Mouse (Mus musculus) Patski (cell line): ENCODE measurements at regions not wholly inside any gene's neighbourhood (a gene's known extent, or its start where the extent isn't known, plus 50 kb on each side); places are given as distances from the start of the nearest gene placed in this dataset.
A peak's percentile ranks its signal among the peaks of the same experiment; 100 is the strongest.

Experiments
- ATAC-seq: fragments of 100-300 bp; one replicate; pipeline ENCODE4 v1.8.0; 2021
- CTCF ChIA-PET: fragments of 350-600 bp; sonication (Branson Sonifier 250); formaldehyde crosslinking; loops from one replicate; lab custom pipeline; 2022; ENCODE audit warnings: inconsistent platforms; lab: Charles Lee
- POLR2A ChIA-PET: fragments of 350-600 bp; sonication (Branson Sonifier 250); formaldehyde crosslinking; loops from one replicate; lab custom pipeline; 2022; ENCODE audit warnings: antibody characterized with exemption, inconsistent platforms; lab: Charles Lee
- DNase-seq: peaks from one replicate; pipeline ENCODE4 v3.0.0-alpha.2; 2011; ENCODE audit warnings: low read depth, low spot score
- H3K27me3 ChIP-seq: fragments of 371-371 bp; one replicate; pipeline ENCODE4 v1.5.1; 2021
- CTCF ChIP-seq: fragments of 100-300 bp; IDR thresholded peaks from one replicate; pipeline ENCODE4 v1.5.1; 2021
- in situ Hi-C: fragments of 300-500 bp; cut with MboI; formaldehyde crosslinking; loops from 3 replicates; pipeline ENCODE4 v1.11.1; 2018; ENCODE audit warnings: low pct_unique_long_range_greater_than_20kb, mixed read lengths

DNA sequence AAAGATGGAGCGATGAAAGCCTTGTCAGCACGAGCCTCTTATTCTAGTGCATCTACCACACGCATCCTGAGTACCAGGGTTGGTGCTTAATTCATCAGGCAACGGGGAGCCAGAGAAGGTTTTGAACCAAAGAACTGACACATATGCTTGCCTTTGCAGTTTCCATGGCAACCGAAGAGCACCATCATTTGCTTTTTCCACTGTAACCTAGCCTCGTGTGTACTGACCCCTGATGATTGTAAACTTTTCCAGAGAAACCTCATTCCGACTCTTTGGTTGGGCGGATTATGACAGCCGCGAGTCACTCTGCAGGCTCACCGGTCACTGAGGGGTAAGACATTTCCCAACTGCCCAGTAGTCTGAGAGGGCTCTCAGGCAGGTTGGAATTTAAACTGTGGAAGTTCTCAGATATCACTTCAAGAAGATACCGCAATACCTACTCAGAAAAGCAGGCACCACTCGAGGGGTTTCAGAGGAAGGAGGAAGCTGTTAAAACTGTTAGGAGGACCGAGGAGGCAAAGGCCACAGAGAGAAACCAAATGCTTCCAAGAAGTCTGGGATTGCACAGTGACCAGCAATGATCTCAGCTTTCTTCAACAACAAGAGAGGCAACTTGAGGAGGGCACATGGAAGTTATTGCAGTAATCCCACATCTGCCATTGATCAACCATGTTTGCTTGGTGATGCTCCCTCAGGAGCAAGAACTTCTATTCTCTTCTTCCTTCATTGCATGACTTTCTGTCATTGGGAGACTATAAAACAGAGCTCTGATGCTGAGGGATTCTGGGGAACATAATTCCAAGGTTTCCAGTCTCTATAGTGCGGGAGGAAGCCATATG is 117.8 kb downstream of the Cartpt start:
- DNase-seq (no peak), ATAC-seq (no peak)
- POLR2A ChIA-PET, result no interaction called here
- H3K27me3 ChIP-seq, result peaks cover 7% of the 10 kb centered on the region
- in situ Hi-C loops, result no loop called here
- no peak for TF ChIP-seq CTCF
- CTCF ChIA-PET, result no interaction called here

GRCm38 (mm10) chr13:99781616-99782015 is 119.3 kb downstream of the Cartpt start:
- no peak for TF ChIP-seq CTCF
- ATAC-seq, result no peak
- H3K27me3 ChIP-seq, result peaks cover 7% of the 10 kb centered on the region
- in situ Hi-C loops, result no loop called here
- ChIA-PET CTCF (no interaction called here), POLR2A (no interaction called here)
- no peak for DNase-seq

- TF ChIP-seq CTCF, result no peak
Observed at GRCm38 (mm10) chr13:99780751-99781460, 120.0 kb downstream of the Cartpt start.

GRCm38 (mm10) chr13:99778747-99779146 is 122.1 kb downstream of the Cartpt start:
- ATAC-seq (no peak), DNase-seq (no peak)
- CTCF ChIA-PET, result interaction anchor here (1.5 kb wide), 1 partner anchor 18 kb away, joined by 3 read pairs; no protein-coding TSS in a partner anchor
- TF ChIP-seq CTCF, result no peak
- in situ Hi-C loops, result no loop called here
- H3K27me3 ChIP-seq, result peaks cover 7% of the 10 kb centered on the region
- POLR2A ChIA-PET, result no interaction called here

More at GRCm38 (mm10) chr13:99780751-99781460, 120.0 kb downstream of the Cartpt start:
- DNase-seq (no peak), ATAC-seq (no peak)
- ChIA-PET POLR2A (no interaction called here), CTCF (no interaction called here)
- H3K27me3 ChIP-seq, result peaks cover 7% of the 10 kb centered on the region
- in situ Hi-C loops, result no loop called here

GRCm38 (mm10) chr13:99777736-99778135 is 123.2 kb downstream of the Cartpt start:
- POLR2A ChIA-PET, result no interaction called here
- CTCF ChIA-PET, result no interaction called here
- peaks cover 7% of the 10 kb centered on the region for H3K27me3 ChIP-seq
- DNase-seq (no peak), ATAC-seq (no peak)
- no peak for TF ChIP-seq CTCF
- in situ Hi-C loops, result no loop called here

GRCm38 (mm10) chr13:99765965-99766364 is 134.9 kb downstream of the Cartpt start:
- ChIA-PET CTCF (no interaction called here), POLR2A (no interaction called here)
- in situ Hi-C loops, result no loop called here
- peaks cover 4% of the 10 kb centered on the region for H3K27me3 ChIP-seq
- no peak for TF ChIP-seq CTCF
- ATAC-seq, result no peak
- no peak for DNase-seq

DNA sequence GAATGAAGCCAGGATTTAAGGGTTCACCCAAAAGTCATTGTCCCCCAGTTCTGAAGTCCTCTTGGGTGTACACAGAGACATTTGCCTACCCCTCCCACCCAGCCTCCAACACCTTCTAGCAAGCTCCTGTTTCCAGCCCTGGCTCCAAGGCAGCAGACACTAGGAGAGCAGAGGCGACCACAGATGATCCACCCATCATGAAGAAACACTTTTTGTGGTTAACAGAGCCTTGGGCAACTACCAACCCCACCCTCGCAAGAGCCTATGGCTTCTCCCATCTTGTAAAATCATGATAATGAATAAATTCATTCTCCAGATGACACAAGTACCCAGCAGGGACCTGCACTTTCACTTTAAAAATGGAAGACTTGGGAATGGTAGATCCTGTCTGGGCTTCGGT is 136.1 kb downstream of the Cartpt start:
- peaks cover 1% of the 10 kb centered on the region for H3K27me3 ChIP-seq
- ChIA-PET CTCF (no interaction called here), POLR2A (no interaction called here)
- ATAC-seq (no peak), DNase-seq (no peak)
- in situ Hi-C loops, result no loop called here
- no peak for TF ChIP-seq CTCF

DNA sequence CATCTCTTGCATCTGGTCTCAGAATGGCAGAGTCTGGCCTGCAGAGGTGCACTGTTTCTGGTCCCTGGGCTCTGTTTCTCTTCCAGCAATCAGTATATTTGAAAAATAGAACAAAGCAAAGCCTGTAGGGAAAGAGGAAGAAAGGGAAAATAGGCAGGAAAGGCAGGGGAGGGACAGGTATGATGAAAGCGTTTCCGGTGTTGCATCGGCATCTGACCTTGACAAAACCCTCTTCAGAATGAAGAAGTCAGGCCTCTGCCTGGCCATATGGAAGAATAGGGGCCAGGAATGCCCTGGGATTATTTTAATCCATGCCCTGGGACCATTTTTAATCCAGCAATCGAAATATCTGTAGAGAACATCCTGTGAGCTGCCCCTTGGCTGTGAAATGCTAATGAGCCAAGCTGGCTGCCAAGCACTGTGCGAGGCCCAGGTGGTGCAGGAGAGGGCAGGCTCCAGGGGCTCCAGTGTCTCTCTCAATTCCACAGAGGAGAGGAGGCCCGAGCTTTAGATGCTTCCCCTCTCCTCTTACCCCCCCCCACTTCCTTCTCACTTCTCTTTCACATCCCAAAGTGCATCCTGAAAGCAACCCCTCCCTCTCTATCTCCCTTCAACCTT is 136.7 kb downstream of the Cartpt start:
- no peak for TF ChIP-seq CTCF
- no peaks in the 10 kb centered on the region for H3K27me3 ChIP-seq
- ChIA-PET CTCF (interaction anchor here (1.7 kb wide), 1 partner anchor 21 kb away, joined by 3 read pairs; no protein-coding TSS in a partner anchor), POLR2A (no interaction called here)
- ATAC-seq (no peak), DNase-seq (no peak)
- in situ Hi-C loops, result no loop called here

DNA sequence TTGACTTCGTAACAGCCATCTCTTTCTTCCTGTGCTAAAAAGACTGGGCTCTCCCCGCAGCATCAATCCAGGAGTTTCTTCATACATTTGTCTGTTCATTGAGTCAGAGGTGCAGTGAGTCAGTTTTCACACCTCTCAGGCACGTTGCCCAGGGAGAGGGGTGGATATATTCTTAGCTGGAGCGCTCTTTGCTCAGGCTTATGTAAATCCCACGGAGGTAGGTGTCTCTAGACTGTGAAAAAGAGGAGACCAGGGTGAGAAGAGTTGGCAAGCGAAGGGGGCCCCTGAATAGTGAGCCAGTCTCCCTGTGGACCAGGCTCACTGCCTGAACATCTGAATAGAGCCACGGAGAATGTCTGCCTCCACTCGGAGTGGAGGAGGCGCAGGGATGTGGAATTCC is 139.0 kb downstream of the Cartpt start:
- TF ChIP-seq CTCF, result no peak
- ATAC-seq (peak; percentile 44), DNase-seq (peak; percentile 43)
- ChIA-PET POLR2A (no interaction called here), CTCF (no interaction called here)
- in situ Hi-C loops, result no loop called here
- no peaks in the 10 kb centered on the region for H3K27me3 ChIP-seq

DNA sequence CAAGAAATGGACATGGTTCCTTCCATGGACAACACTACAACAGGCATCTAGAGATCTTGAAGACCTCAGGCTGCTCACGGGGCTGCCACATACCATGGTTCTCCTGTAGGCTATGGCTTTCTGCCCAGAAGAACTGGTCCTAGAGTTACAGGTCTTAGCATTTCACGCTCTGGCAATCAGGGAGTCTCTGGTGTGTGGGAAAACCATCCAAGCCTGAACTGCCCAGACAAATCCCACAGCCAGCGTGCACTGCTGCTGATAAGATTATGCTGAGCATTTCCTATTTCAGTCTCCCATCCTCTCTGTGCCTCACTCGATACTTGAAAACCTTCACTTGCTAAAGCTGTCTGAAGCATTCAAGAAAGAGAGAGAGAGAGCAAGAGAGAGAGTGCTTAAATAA is 139.5 kb downstream of the Cartpt start:
- no peak for TF ChIP-seq CTCF
- ChIA-PET POLR2A (no interaction called here), CTCF (no interaction called here)
- in situ Hi-C loops, result no loop called here
- no peaks in the 10 kb centered on the region for H3K27me3 ChIP-seq
- ATAC-seq (peak; percentile 26), DNase-seq (peak; percentile 53)

GRCm38 (mm10) chr13:99760646-99761045 is 140.2 kb downstream of the Cartpt start:
- no peak for TF ChIP-seq CTCF
- no peaks in the 10 kb centered on the region for H3K27me3 ChIP-seq
- CTCF ChIA-PET, result no interaction called here
- ATAC-seq (no peak), DNase-seq (no peak)
- POLR2A ChIA-PET, result no interaction called here
- in situ Hi-C loops, result no loop called here
